ENCODE assay signal across 13 mouse cellular contexts in genomic region chr1:25581698-25582097, GRCm38 (mm10).
DNase-seq lines count a peak whose midpoint lies in the region.
"Had no signal": no experiment of that assay in that cellular context is flagged by ENCODE, and none has a peak within 500 bp of the region (broad histone marks: within the 10 kb centered on the region; RNA-seq: fewer than 3 reads in every experiment).

No protein-coding gene starts in this region.

- DNase-seq in cerebellum, adult 9-10 months: peak; percentile 79
- DNase-seq in cerebellum, adult 11-12 months: no peak
- DNase-seq in MN1 (ENCODE audit: low spot score): peak; percentile 69
- peak; percentile 63 for DNase-seq in brain, adult 2 months (ENCODE audit: low read depth, low spot score)
- DNase-seq in layer of hippocampus, adult 11-12 months (ENCODE audit: low spot score): no peak
- DNase-seq in adrenal gland, adult 8-10 months: no peak
- DNase-seq: adrenal gland, postnatal 10 days; adrenal gland, postnatal 25 days; cerebellum, adult 18-20 months; cerebellum, adult 8-10 months; cerebellum, postnatal 10 days; cerebellum, postnatal 36 days; embryo, embryonic 11 days had no signal

Comparison
In these comparisons a context has a peak if more than half of its experiments do, and no peak if none do; other contexts are left out.
1. DNase-seq: peak in cerebellum, adult 9-10 months (single experiment), MN1 (single experiment) and brain, adult 2 months (single experiment); none in cerebellum, adult 11-12 months (single experiment), layer of hippocampus, adult 11-12 months (single experiment) and adrenal gland, adult 8-10 months (single experiment).